Mouse (Mus musculus): Measurements from ENCODE around the gene Lrp3. TPM values are rescaled to one million over a fixed set of nuclear protein-coding genes. Genes with fewer than 3 reads are reported as not detected.

Gene Lrp3
- polyA plus RNA-seq, 1 experiment, result 0.20 TPM

DNA sequence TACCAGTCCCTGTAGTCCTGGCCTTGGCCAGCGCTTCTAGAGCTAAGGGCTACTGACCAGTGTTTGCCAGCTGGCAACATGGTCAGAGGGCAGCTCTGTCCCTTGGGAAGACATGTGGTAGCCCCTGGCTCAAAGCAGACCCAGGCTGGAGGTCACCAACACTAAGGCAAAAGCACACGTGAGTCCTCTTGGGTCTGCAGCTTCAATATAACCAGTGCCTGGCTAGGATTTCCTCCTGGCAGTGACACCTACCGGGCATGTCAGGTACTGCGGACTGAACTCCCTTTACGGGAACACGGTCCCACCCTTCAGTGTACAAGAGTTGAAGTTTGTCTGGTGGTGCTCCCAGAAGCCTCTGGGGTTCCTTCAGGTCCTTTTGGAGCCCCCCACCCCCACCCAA is 46.0 kb downstream of the Lrp3 start:
- peaks cover 12% of the 10 kb centered on the region for H3K4me1 ChIP-seq (ENCODE audit: control insufficient read depth, insufficient read depth, low read length)
- no peak overlapping the region for H3K27ac ChIP-seq (ENCODE audit: insufficient read depth, low read depth, low read length)
- TF ChIP-seq POLR2A (IDR thresholded peaks at IDR 0.05; ENCODE audit: borderline replicate concordance, low read depth, low read length) (no peak), CTCF (IDR thresholded peaks at IDR 0.05; ENCODE audit: low read depth, low read length) (peak; percentile 70)
- no peak overlapping the region for H3K4me3 ChIP-seq (ENCODE audit: insufficient read depth, low read length)

DNA sequence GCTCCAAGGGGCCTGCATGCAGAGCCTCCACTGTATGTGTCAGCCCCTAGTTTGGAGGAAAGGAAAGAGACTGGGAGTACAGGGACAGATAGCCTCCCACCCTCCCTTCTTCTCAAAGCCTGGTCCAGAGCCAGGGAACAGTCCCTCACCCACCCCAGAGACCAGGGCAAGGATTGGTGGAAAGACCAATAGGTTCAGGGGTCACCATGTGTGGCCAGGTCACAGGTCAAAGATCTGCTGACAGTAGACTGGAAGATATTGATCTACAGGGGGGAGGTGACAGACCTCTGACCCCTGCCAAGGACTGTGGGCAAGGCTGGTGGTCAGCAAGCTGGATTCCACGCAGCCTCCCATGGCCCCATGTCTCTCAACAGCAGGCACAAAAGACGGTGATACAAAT is 47.4 kb downstream of the Lrp3 start:
- peaks cover 23% of the 10 kb centered on the region for H3K4me1 ChIP-seq (ENCODE audit: control insufficient read depth, insufficient read depth, low read length)
- no peak overlapping the region for H3K27ac ChIP-seq (ENCODE audit: insufficient read depth, low read depth, low read length)
- H3K4me3 ChIP-seq (ENCODE audit: insufficient read depth, low read length), result no peak overlapping the region
- TF ChIP-seq POLR2A (IDR thresholded peaks at IDR 0.05; ENCODE audit: borderline replicate concordance, low read depth, low read length) (no peak), CTCF (IDR thresholded peaks at IDR 0.05; ENCODE audit: low read depth, low read length) (no peak)

GRCm38 (mm10) chr7:35166988-35167387 is 48.3 kb downstream of the Lrp3 start:
- H3K4me1 ChIP-seq (ENCODE audit: control insufficient read depth, insufficient read depth, low read length), result peaks cover 23% of the 10 kb centered on the region
- no peak overlapping the region for H3K27ac ChIP-seq (ENCODE audit: insufficient read depth, low read depth, low read length)
- H3K4me3 ChIP-seq (ENCODE audit: insufficient read depth, low read length), result no peak overlapping the region
- TF ChIP-seq POLR2A (IDR thresholded peaks at IDR 0.05; ENCODE audit: borderline replicate concordance, low read depth, low read length), result no peak
- no peak for TF ChIP-seq CTCF (IDR thresholded peaks at IDR 0.05; ENCODE audit: low read depth, low read length)

GRCm38 (mm10) chr7:35164131-35164530 is 51.2 kb downstream of the Lrp3 start:
- H3K27ac ChIP-seq (ENCODE audit: insufficient read depth, low read depth, low read length), result no peak overlapping the region
- TF ChIP-seq CTCF (IDR thresholded peaks at IDR 0.05; ENCODE audit: low read depth, low read length), result no peak
- no peak for TF ChIP-seq POLR2A (IDR thresholded peaks at IDR 0.05; ENCODE audit: borderline replicate concordance, low read depth, low read length)
- H3K4me3 ChIP-seq (ENCODE audit: insufficient read depth, low read length), result no peak overlapping the region
- H3K4me1 ChIP-seq (ENCODE audit: control insufficient read depth, insufficient read depth, low read length), result peaks cover 21% of the 10 kb centered on the region

DNA sequence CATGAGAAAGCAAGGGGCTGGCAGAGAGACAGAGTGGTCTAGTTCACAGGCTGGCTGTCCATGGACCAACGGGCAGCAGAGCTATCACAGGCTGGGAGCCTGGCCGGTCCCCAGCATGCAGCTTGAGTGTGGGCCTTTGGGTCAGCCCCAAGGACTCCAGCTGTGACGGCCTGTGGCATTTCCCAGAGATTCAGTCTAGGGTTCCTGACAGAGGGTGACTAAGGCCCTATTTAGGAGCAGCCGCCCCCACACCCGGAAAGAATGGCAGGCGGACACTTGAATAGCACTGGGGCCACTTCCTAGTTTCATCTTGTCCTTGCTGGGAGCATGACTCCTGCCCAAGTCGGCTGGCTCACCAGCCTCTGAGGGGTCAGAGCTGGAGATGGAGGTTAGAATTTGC is 51.7 kb downstream of the Lrp3 start:
- TF ChIP-seq CTCF (IDR thresholded peaks at IDR 0.05; ENCODE audit: low read depth, low read length) (no peak), POLR2A (IDR thresholded peaks at IDR 0.05; ENCODE audit: borderline replicate concordance, low read depth, low read length) (no peak)
- Histone ChIP-seq H3K4me3 (ENCODE audit: insufficient read depth, low read length) (no peak overlapping the region), H3K27ac (ENCODE audit: insufficient read depth, low read depth, low read length) (no peak overlapping the region), H3K4me1 (ENCODE audit: control insufficient read depth, insufficient read depth, low read length) (peaks cover 21% of the 10 kb centered on the region)

- peaks cover 21% of the 10 kb centered on the region for H3K4me1 ChIP-seq (ENCODE audit: control insufficient read depth, insufficient read depth, low read length)
- H3K27ac ChIP-seq (ENCODE audit: insufficient read depth, low read depth, low read length), result no peak overlapping the region
- TF ChIP-seq CTCF (IDR thresholded peaks at IDR 0.05; ENCODE audit: low read depth, low read length) (no peak), POLR2A (IDR thresholded peaks at IDR 0.05; ENCODE audit: borderline replicate concordance, low read depth, low read length) (no peak)
- no peak overlapping the region for H3K4me3 ChIP-seq (ENCODE audit: insufficient read depth, low read length)
Observed at GRCm38 (mm10) chr7:35162443-35162842, 52.9 kb downstream of the Lrp3 start.

DNA sequence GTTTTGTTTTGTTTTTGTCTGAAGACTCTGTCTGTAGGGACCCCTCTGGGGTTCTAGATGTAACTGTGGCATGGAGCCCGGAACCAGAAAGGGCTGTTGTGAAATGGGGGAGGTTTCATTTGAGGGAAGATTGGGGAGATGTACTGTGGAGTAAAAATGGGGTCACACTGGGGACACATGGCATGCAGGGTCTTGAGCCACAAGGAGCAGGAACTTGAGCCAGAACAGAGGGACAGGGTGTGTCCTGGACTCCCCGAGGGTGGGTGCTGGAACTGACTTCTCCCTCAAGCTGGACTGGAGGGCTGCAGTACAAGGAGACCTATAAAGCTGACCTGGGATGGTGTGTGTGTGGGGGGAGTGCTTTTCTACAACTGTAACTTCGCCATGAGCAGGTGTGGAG is 57.8 kb downstream of the Lrp3 start:
- no peak overlapping the region for H3K4me3 ChIP-seq (ENCODE audit: insufficient read depth, low read length)
- no peak overlapping the region for H3K27ac ChIP-seq (ENCODE audit: insufficient read depth, low read depth, low read length)
- peaks cover 20% of the 10 kb centered on the region for H3K4me1 ChIP-seq (ENCODE audit: control insufficient read depth, insufficient read depth, low read length)
- TF ChIP-seq CTCF (IDR thresholded peaks at IDR 0.05; ENCODE audit: low read depth, low read length) (no peak), POLR2A (IDR thresholded peaks at IDR 0.05; ENCODE audit: borderline replicate concordance, low read depth, low read length) (no peak)

- Histone ChIP-seq H3K4me3 (ENCODE audit: insufficient read depth, low read length) (no peak overlapping the region), H3K27ac (ENCODE audit: insufficient read depth, low read depth, low read length) (peak overlapping the region; percentile 44), H3K4me1 (ENCODE audit: control insufficient read depth, insufficient read depth, low read length) (peaks cover 20% of the 10 kb centered on the region)
- TF ChIP-seq POLR2A (IDR thresholded peaks at IDR 0.05; ENCODE audit: borderline replicate concordance, low read depth, low read length), result no peak
- no peak for TF ChIP-seq CTCF (IDR thresholded peaks at IDR 0.05; ENCODE audit: low read depth, low read length)
Observed at GRCm38 (mm10) chr7:35156561-35157477, 58.5 kb downstream of the Lrp3 start.

DNA sequence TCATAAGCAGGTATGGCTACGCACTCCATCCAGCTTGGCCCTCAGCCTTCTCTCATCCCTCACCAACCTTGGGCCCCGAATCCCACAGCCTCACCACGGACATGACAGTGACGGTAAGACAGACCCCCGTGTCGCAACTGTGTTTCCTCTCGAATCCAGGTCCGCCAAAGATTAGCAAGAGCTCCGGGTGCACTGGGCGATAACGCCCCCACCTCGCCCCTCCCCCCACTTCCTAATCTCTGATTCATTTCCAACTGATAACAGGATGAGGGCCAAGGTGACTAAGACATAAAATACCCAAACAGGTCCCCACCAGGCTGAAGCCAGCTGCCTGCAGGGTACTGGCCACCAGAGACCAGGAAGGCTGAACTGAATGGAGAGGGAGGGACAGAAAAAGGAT is 60.8 kb downstream of the Lrp3 start:
- TF ChIP-seq POLR2A (IDR thresholded peaks at IDR 0.05; ENCODE audit: borderline replicate concordance, low read depth, low read length) (no peak), CTCF (IDR thresholded peaks at IDR 0.05; ENCODE audit: low read depth, low read length) (no peak)
- Histone ChIP-seq H3K27ac (ENCODE audit: insufficient read depth, low read depth, low read length) (no peak overlapping the region), H3K4me1 (ENCODE audit: control insufficient read depth, insufficient read depth, low read length) (peaks cover 37% of the 10 kb centered on the region), H3K4me3 (ENCODE audit: insufficient read depth, low read length) (no peak overlapping the region)

- Histone ChIP-seq H3K4me3 (ENCODE audit: insufficient read depth, low read length) (no peak overlapping the region), H3K27ac (ENCODE audit: insufficient read depth, low read depth, low read length) (0 out of 2 replicates have a peak overlapping the region, but pooled peaks have one; percentile 3), H3K4me1 (ENCODE audit: control insufficient read depth, insufficient read depth, low read length) (peaks cover 22% of the 10 kb centered on the region)
- no peak for TF ChIP-seq POLR2A (IDR thresholded peaks at IDR 0.05; ENCODE audit: borderline replicate concordance, low read depth, low read length)
- no peak for TF ChIP-seq CTCF (IDR thresholded peaks at IDR 0.05; ENCODE audit: low read depth, low read length)
Observed at GRCm38 (mm10) chr7:35150860-35151259, 64.4 kb downstream of the Lrp3 start.

Other genes starting within 250 kb of the Lrp3 start
- 42.6 and 43.2 TPM in 2 replicates for gene Cebpg, start 158.9 kb downstream of the Lrp3 start, polyA plus RNA-seq (2012; ENCODE audit: insufficient read depth, insufficient read length, missing spikeins)
- gene Cebpa, start 96.2 kb downstream of the Lrp3 start, polyA plus RNA-seq (2012; ENCODE audit: insufficient read depth, insufficient read length, missing spikeins), result 78.9 and 79.1 TPM in 2 replicates
- not detected in 2 replicates for gene Slc7a10, start 29.1 kb downstream of the Lrp3 start, polyA plus RNA-seq (2012; ENCODE audit: insufficient read depth, insufficient read length, missing spikeins)
- gene Gpatch1, start 102.9 kb upstream of the Lrp3 start, polyA plus RNA-seq (2012; ENCODE audit: insufficient read depth, insufficient read length, missing spikeins), result 9.5 and 13.2 TPM in 2 replicates
- gene Rhpn2, start 118.7 kb upstream of the Lrp3 start, polyA plus RNA-seq (2012; ENCODE audit: insufficient read depth, insufficient read length, missing spikeins), result 0.20 TPM in 1 of 2 replicates, not detected in the other
- 8.1 and 8.5 TPM in 2 replicates for gene Faap24, start 181.3 kb upstream of the Lrp3 start, polyA plus RNA-seq (2012; ENCODE audit: insufficient read depth, insufficient read length, missing spikeins)
- gene Cep89, start 181.5 kb upstream of the Lrp3 start, polyA plus RNA-seq (2012; ENCODE audit: insufficient read depth, insufficient read length, missing spikeins), result 16.6 and 16.9 TPM in 2 replicates
- gene Slc7a9, start 233.3 kb upstream of the Lrp3 start, polyA plus RNA-seq (2012; ENCODE audit: insufficient read depth, insufficient read length, missing spikeins), result not detected in 2 replicates

Measured in bone marrow macrophage, adult 2 months (primary cell).